Mouse (Mus musculus) cerebellum, adult 2 months (tissue): Measurements from ENCODE around the gene Pcsk4.

Experiments used
- CTCF ChIP-seq: fragments of 200-500 bp; IDR thresholded peaks from 2 replicates; pipeline ENCODE4 v1.5.1; 2011; ENCODE audit warnings: low read depth, mild to moderate bottlenecking, control low read depth, low read length, moderate library complexity, borderline replicate concordance; ENCODE audit not compliant: insufficient read depth
- POLR2A ChIP-seq: fragments of 200-500 bp; IDR thresholded peaks from 2 replicates; pipeline ENCODE4 v1.6.1; 2011; ENCODE audit warnings: low read length, control low read depth, borderline replicate concordance; ENCODE audit not compliant: insufficient read depth

DNA sequence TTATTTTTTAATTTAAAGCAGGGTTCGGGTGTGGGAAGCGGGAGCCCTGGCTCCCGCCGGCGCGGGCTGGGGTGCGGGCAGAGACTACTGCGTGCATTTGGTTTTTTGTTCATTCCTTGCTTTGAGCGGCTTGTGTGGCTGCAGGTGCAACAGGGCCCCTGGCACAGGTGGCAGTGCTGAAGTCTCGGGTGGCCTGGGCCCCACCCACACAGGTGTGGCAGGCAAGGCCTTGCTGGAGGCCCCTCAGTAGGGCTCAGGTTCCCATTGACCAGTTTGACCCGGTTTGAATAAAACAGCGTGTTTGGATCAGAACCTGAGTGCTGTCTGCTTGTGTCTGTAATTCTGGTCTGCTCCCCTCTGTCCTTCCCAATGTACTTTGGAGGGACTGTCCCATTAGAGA lies 41.2 kb downstream of the Pcsk4 start:
- TF ChIP-seq CTCF (no peak), POLR2A (no peak)
